Mouse (Mus musculus): ENCODE measurements at regions not wholly inside any gene's neighbourhood (a gene's known extent, or its start where the extent isn't known, plus 50 kb on each side); places are given as distances from the start of the nearest gene placed in this dataset.

DNA sequence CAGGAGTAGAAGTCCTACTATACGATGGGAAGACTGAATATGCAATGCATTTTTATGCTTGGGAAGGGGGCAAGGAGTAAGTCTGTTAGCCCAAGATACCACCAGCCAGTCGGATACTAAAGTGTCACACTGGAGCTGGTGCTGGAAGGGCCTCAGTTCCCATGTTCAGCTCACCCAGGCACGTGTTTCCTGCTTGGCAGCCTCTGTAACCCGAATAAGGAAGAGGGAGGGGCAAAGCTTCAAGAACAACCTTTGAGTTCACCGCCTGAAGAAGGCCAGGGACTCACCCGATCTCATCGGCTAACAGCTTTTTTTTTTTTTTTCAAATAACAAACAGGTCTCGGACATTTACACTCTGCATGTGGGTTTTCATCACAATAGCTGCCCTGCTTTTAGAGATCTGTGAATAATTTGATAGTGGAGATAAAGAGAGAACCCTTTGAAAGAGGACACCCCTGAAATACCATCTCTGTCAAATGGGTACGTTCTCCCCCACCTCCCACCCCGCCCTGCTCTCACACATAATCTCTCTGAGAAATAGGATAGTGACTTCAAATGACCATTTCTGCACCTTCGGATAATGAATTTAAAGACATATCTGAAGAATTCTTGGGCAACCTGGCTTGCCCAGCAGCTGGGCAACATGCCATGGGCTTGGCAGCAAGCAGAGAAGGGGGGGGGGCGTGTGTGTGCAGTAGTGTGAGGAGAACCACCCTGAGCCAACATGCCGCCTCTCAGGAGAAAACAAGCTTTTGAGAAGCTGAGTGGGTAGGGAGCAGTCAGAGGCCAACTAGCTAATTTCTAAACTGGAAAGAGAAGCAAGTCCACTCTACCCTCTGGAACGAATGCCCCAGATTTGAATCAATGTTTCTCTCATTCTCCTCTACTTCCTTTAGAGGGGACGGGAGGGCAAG lies 115.1 kb downstream of the Gm10260 start:
- Histone ChIP-seq H3K4me3 (ENCODE audit: control insufficient read depth in 1 of 2, insufficient read depth in 1 of 2, low read depth in 2 of 2, low read length in 2 of 2) (no peak overlapping the region), H3K9ac (ENCODE audit: control insufficient read depth, low read depth, low read length, poor library complexity, severe bottlenecking) (no peak overlapping the region), H3K79me2 (ENCODE audit: control insufficient read depth, insufficient read depth, low read length, poor library complexity) (no peaks in the 10 kb centered on the region), H3K27ac (ENCODE audit: control insufficient read depth, low read depth, low read length) (no peak overlapping the region), H3K36me3 (ENCODE audit: control insufficient read depth in 1 of 2, insufficient read depth in 2 of 2, low read length in 2 of 2) (no peaks in the 10 kb centered on the region), H3K4me1 (ENCODE audit: control insufficient read depth in 1 of 2, insufficient read depth in 2 of 2, low read length in 2 of 2) (no peaks in the 10 kb centered on the region), H3K9me3 (replicated peaks; ENCODE audit: insufficient read depth, low read length) (no peaks in the 10 kb centered on the region), H3K27me3 (ENCODE audit: control insufficient read depth in 1 of 2, insufficient read depth in 2 of 2, low read length in 2 of 2) (no peaks in the 10 kb centered on the region)
- DNase-seq (ENCODE audit: low read depth, low spot score), result no peak
- no peak for TF ChIP-seq E2F4 (IDR thresholded peaks at IDR 0.05; ENCODE audit: borderline replicate concordance, low read depth, low read length)
- no peak for TF ChIP-seq MEF2A (IDR thresholded peaks at IDR 0.05; ENCODE audit: extremely low read depth, insufficient replicate concordance, low read depth, low read length, poor library complexity, severe bottlenecking)
- TF ChIP-seq MYC (IDR thresholded peaks at IDR 0.05; ENCODE audit: low read depth, low read length), result no peak
- no peak for TF ChIP-seq NRF1 (IDR thresholded peaks at IDR 0.05; ENCODE audit: insufficient read depth, low read depth, low read length, poor library complexity, severe bottlenecking)
- no peak for TF ChIP-seq MAZ (IDR thresholded peaks at IDR 0.05; ENCODE audit: low read depth, low read length)
- TF ChIP-seq JUND (IDR thresholded peaks at IDR 0.05; ENCODE audit: low read depth, low read length), result no peak
- TF ChIP-seq HCFC1 (IDR thresholded peaks at IDR 0.05; ENCODE audit: low read depth, low read length), result no peak
- TF ChIP-seq SMC3 (IDR thresholded peaks at IDR 0.05; ENCODE audit: low read depth, low read length), result no peak
- TF ChIP-seq ZC3H11A (IDR thresholded peaks at IDR 0.05; ENCODE audit: low read depth, low read length), result no peak
- no peak for TF ChIP-seq NELFE (IDR thresholded peaks at IDR 0.05; ENCODE audit: low read depth, low read length)

GRCm38 (mm10) chr13:97640236-97640635 lies 120.2 kb downstream of the Gm10260 start:
- Histone ChIP-seq H3K9ac (ENCODE audit: control insufficient read depth, low read depth, low read length, poor library complexity, severe bottlenecking) (no peak overlapping the region), H3K4me1 (ENCODE audit: control insufficient read depth in 1 of 2, insufficient read depth in 2 of 2, low read length in 2 of 2) (no peaks in the 10 kb centered on the region)
- no peak for TF ChIP-seq TCF12 (IDR thresholded peaks at IDR 0.05; ENCODE audit: low read depth, low read length)
- no peak for TF ChIP-seq EP300 (IDR thresholded peaks at IDR 0.05; ENCODE audit: low read depth in 1 of 2, low read length in 2 of 2)
- TF ChIP-seq POLR2AphosphoS5 (IDR thresholded peaks at IDR 0.05; ENCODE audit: borderline replicate concordance, low read depth, low read length), result no peak
- no peak for TF ChIP-seq JUND (IDR thresholded peaks at IDR 0.05; ENCODE audit: low read depth, low read length)
- no peak for TF ChIP-seq MYC (IDR thresholded peaks at IDR 0.05; ENCODE audit: low read depth, low read length)
- TF ChIP-seq TBP (IDR thresholded peaks at IDR 0.05; ENCODE audit: low read depth, low read length), result no peak
- TF ChIP-seq MAFK (IDR thresholded peaks at IDR 0.05; ENCODE audit: borderline replicate concordance, low read depth, low read length), result no peak

More at GRCm38 (mm10) chr13:97640236-97640635, 120.2 kb downstream of the Gm10260 start:
- Histone ChIP-seq H3K27ac (ENCODE audit: control insufficient read depth, low read depth, low read length) (no peak overlapping the region), H3K9me3 (replicated peaks; ENCODE audit: insufficient read depth, low read length) (no peaks in the 10 kb centered on the region), H3K36me3 (ENCODE audit: control insufficient read depth in 1 of 2, insufficient read depth in 2 of 2, low read length in 2 of 2) (no peaks in the 10 kb centered on the region), H3K27me3 (ENCODE audit: control insufficient read depth in 1 of 2, insufficient read depth in 2 of 2, low read length in 2 of 2) (no peaks in the 10 kb centered on the region), H3K4me3 (ENCODE audit: control insufficient read depth in 1 of 2, insufficient read depth in 1 of 2, low read depth in 2 of 2, low read length in 2 of 2) (no peak overlapping the region), H3K79me2 (ENCODE audit: control insufficient read depth, insufficient read depth, low read length, poor library complexity) (no peaks in the 10 kb centered on the region)
- no peak for DNase-seq (ENCODE audit: low read depth, low spot score)

Data from MEL (cell line).